Mouse (Mus musculus): ENCODE data around the gene B4galnt2. TPM values are rescaled to one million over a fixed set of nuclear protein-coding genes. Genes with fewer than 3 reads are reported as not detected.

Gene B4galnt2
- total RNA-seq, 2 experiments from 2014 or later: not detected

GRCm38 (mm10) chr11:95825625-95826024 is 89.1 kb downstream of the B4galnt2 start:
- H3K27ac ChIP-seq: no peak overlapping the region
- DNase-seq (ENCODE audit: low spot score in 2 of 2): no peak
- no peak overlapping the region for H3K4me3 ChIP-seq
- TF ChIP-seq CTCF (conservative IDR thresholded peaks at IDR 0.05): no peak

- peak overlapping the region; percentile 93 for H3K27ac ChIP-seq
These were observed 89.8 kb downstream of the B4galnt2 start for GRCm38 (mm10) chr11:95824877-95825243.

DNA sequence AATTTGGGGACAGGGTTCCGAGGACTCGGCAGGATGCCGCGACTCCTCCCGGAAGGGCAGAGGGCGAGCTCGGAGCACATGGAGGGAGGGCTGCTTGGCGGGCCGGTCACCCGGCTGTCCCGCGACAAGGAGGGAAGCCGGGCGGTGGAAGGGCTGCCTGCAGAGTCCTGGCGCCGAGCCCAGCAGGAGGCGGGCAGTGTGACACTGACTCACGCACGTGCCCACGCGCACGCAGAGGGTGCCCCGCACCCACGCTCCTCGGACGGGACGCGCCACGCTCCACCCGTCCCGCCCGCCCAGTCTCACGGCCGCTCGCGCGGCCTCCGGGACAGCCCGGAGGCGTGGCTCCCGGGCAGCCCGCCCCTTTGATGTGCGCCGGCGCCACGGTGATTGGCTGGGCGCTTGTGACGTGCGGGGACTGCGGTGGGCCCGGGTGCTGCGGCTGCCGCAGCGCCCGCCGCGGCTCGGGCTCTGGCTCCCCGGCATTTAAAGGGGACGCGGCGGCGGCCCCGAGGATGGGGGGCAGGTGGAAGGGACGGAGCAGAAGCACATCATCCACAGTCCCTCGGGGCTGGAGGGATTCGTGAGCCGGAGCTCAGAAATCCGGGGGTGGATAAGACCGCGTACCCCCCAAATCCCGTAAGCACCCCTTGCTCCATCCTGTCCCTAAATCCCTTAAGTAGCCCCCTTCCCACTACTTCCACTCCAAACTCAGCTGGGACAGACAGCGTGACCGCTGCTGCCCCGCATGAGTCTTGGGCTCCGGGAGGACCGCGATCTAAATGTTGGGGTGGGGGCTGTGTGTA is 90.4 kb downstream of the B4galnt2 start, which contains the start of gene Phospho1:
TSS of gene Phospho1 (plus strand) at position 429 of the 806 bp plus-strand sequence.
- no peak; the same call in 1 of the 2 replicates for TF ChIP-seq CTCF (conservative IDR thresholded peaks at IDR 0.05)
- peak; percentile 87 for DNase-seq (ENCODE audit: low spot score in 2 of 2)
- H3K27ac ChIP-seq: peak within 1 kb of the TSS; percentile 93
- peak within 1 kb of the TSS; percentile 76 for H3K4me3 ChIP-seq

More at GRCm38 (mm10) chr11:95824877-95825243, 89.8 kb downstream of the B4galnt2 start:
- peak; percentile 52 to 63 for DNase-seq (ENCODE audit: low spot score in 2 of 2)
- no peak for TF ChIP-seq CTCF (conservative IDR thresholded peaks at IDR 0.05)
- H3K4me3 ChIP-seq: peak overlapping the region; percentile 76

DNA sequence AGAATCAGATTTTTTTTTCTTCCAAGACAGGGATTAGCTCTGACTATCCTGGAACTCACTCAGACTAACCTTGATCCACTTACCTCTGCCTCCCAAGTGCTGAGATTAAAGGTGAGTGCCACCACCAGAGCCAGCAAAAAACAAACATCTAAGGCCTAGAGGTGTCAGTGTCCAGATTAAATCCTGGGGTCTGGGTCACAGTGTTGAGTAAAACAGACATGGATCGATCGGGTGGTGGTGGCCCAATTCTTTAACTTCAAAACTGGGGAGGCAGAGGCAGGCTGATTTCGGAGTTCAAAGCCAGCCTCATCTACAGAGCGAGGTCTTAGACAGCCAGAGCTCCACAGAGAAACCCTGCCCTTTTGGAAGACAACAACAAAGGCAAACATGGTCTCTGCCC is 92.3 kb downstream of the B4galnt2 start:
- Histone ChIP-seq H3K4me3 (no peak overlapping the region), H3K27ac (no peak overlapping the region)
- no peak for TF ChIP-seq CTCF (conservative IDR thresholded peaks at IDR 0.05)
- no peak for DNase-seq (ENCODE audit: low spot score in 2 of 2)

DNA sequence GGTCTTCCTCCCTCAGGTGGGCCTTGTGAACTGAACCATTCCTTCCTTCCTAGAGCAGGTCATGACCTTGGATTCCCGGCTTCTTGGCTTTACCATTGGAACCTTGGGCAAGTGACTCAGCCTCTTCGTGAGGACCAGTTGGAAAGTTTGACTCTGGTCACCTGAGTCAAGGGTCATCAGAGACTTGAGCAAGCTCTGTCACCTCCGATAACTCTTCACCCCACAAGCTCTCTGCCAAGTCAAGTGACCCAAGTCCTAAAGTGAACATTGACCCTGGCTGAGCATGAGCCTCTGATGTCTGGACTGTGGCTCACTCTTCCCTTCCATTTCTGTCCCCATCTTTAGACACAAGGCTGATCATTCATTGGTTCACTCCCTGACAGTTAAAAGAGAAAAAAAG is 93.2 kb downstream of the B4galnt2 start:
- Histone ChIP-seq H3K27ac (no peak overlapping the region), H3K4me3 (no peak overlapping the region)
- no peak for TF ChIP-seq CTCF (conservative IDR thresholded peaks at IDR 0.05)
- DNase-seq (ENCODE audit: low spot score in 2 of 2): no peak

DNA sequence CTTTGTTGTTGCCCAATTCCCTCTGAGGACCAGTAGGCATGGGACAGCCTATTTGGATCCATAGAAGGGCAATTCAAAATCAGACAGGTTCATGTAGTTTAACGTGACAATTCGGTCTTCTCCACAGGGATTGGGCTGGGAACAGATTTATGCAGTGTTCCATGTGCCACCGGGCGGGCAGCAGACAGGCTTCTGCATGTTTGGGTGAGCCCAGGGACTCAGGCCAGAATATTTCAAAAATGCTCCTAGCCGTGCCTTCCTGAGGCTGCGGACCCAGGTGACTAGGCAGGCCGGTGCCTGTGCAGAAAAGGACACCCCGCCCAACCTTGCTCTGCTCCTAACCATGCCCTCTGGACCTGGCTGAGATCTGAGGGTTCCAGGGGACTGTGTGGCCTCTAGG is 95.6 kb downstream of the B4galnt2 start:
- no peak overlapping the region for H3K4me3 ChIP-seq
- no peak overlapping the region for H3K27ac ChIP-seq
- no peak for TF ChIP-seq CTCF (conservative IDR thresholded peaks at IDR 0.05)
- no peak for DNase-seq (ENCODE audit: low spot score in 2 of 2)

Small RNA genes lying within 50 kb of the gene (microRNA-seq; reads per million reads assigned to microRNA genes)
- 0 reads per million in 2 experiments for gene Mir3063

Other genes starting within 250 kb of the B4galnt2 start
- gene Phb, start 247.9 kb downstream of the B4galnt2 start, total RNA-seq (2021): 10 to 100 TPM; 96.3 to 97.5 TPM
- gene Zfp652, start 202.2 kb downstream of the B4galnt2 start, total RNA-seq (2021): 10 to 100 TPM; 49.0 to 50.5 TPM
- 1 to 10 TPM; 1.8 to 2.3 TPM for gene B130006D01Rik, start 191.3 kb downstream of the B4galnt2 start, total RNA-seq (2021)
- gene Phospho1, start 90.4 kb downstream of the B4galnt2 start, total RNA-seq (2021): 10 to 100 TPM; 48.8 to 63.0 TPM
- 1 to 10 TPM; 2.6 to 4.5 TPM for gene Gngt2, start 77.7 kb downstream of the B4galnt2 start, total RNA-seq (2021)
- 1 to 10 TPM; 3.3 to 6.8 TPM for gene Abi3, start 72.4 kb downstream of the B4galnt2 start, total RNA-seq (2021)
- not detected for gene Igf2bp1, start 91.0 kb upstream of the B4galnt2 start, total RNA-seq (2021)
- gene Gip, start 109.7 kb upstream of the B4galnt2 start, total RNA-seq (2021): not detected
- gene Snf8, start 120.0 kb upstream of the B4galnt2 start, total RNA-seq (2021): 10 to 100 TPM; 92.8 to 96.8 TPM
- gene Ube2z, start 150.5 kb upstream of the B4galnt2 start, total RNA-seq (2021): 10 to 100 TPM; 54.4 to 56.2 TPM
- gene Atp5g1, start 160.8 kb upstream of the B4galnt2 start, total RNA-seq (2021): 100 to 1,000 TPM; 409 to 414 TPM
- gene Calcoco2, start 197.1 kb upstream of the B4galnt2 start, total RNA-seq (2021): not detected
- under 1 TPM; 0.22 to 0.46 TPM for gene Ttll6, start 218.9 kb upstream of the B4galnt2 start, total RNA-seq (2021)

Measured in layer of hippocampus, adult 2 months (tissue).